Mouse (Mus musculus): ENCODE measurements around the gene Ifit1bl1. TPM values are rescaled to one million over a fixed set of nuclear protein-coding genes. Genes with fewer than 3 reads are reported as not detected.
"Not testable (repeated sequence)": the region's sequence is repeated elsewhere in the genome, so short reads cannot be mapped to it uniquely, and the experiment has no call there.

Gene Ifit1bl1
- polyA plus RNA-seq, 1 experiment from 2014 or later: 1.1 TPM

GRCm38 (mm10) chr19:34612243-34613001 is 10.7 kb upstream of the Ifit1bl1 start:
- ATAC-seq (ENCODE audit: low FRiP score, low read depth); H3K9ac ChIP-seq; H3K4me1 ChIP-seq (replicated peaks); H3K36me3 ChIP-seq; H3K4me3 ChIP-seq; H3K27me3 ChIP-seq; H3K27ac ChIP-seq (replicated peaks); H3K4me2 ChIP-seq; H3K9me3 ChIP-seq: not testable (repeated sequence)
- WGBS: 83% methylated on average over 6 of the region's 11 CpGs

- H3K4me2 ChIP-seq; H3K9ac ChIP-seq; H3K27me3 ChIP-seq; H3K4me3 ChIP-seq; H3K4me1 ChIP-seq (replicated peaks); ATAC-seq (ENCODE audit: low FRiP score, low read depth); H3K36me3 ChIP-seq; H3K27ac ChIP-seq (replicated peaks); H3K9me3 ChIP-seq: not testable (repeated sequence)
- WGBS: 84% methylated on average over 3 of the region's 3 CpGs
These were observed 8.4 kb upstream of the Ifit1bl1 start for GRCm38 (mm10) chr19:34610118-34610517.

GRCm38 (mm10) chr19:34607237-34608051 is 5.7 kb upstream of the Ifit1bl1 start, which contains the start of gene Ifit3b:
Ifit3b (plus strand) TSS chr19:34607970.
- 57% methylated on average over 4 of the region's 4 CpGs for WGBS
- ATAC-seq (ENCODE audit: low FRiP score, low read depth): peak; percentile 72
- not testable (repeated sequence) for H3K9ac ChIP-seq; H3K4me1 ChIP-seq (replicated peaks); H3K27ac ChIP-seq (replicated peaks); H3K4me3 ChIP-seq; H3K27me3 ChIP-seq; H3K4me2 ChIP-seq; H3K36me3 ChIP-seq; H3K9me3 ChIP-seq

GRCm38 (mm10) chr19:34605472-34605871 is 3.7 kb upstream of the Ifit1bl1 start:
- Histone ChIP-seq H3K27me3 (no peaks in the 10 kb centered on the region), H3K9ac (no peak overlapping the region), H3K4me1 (replicated peaks) (no peaks in the 10 kb centered on the region), H3K36me3 (no peaks in the 10 kb centered on the region), H3K4me3 (no peak overlapping the region), H3K4me2 (no peak overlapping the region), H3K9me3 (no peaks in the 10 kb centered on the region), H3K27ac (replicated peaks) (no peak overlapping the region)
- WGBS: 92% methylated on average over 3 of the region's 3 CpGs
- ATAC-seq (ENCODE audit: low FRiP score, low read depth): no peak

- not testable (repeated sequence) for H3K9me3 ChIP-seq; H3K4me3 ChIP-seq; H3K27me3 ChIP-seq; ATAC-seq (ENCODE audit: low FRiP score, low read depth); H3K4me2 ChIP-seq; H3K27ac ChIP-seq (replicated peaks); H3K4me1 ChIP-seq (replicated peaks); H3K36me3 ChIP-seq; H3K9ac ChIP-seq
These were observed 2.5 kb downstream of the Ifit1bl1 start for GRCm38 (mm10) chr19:34599250-34599649.

GRCm38 (mm10) chr19:34598341-34598740 is 3.4 kb downstream of the Ifit1bl1 start:
- Histone ChIP-seq H3K9ac (no peak overlapping the region), H3K4me3 (no peak overlapping the region), H3K9me3 (no peaks in the 10 kb centered on the region), H3K27ac (replicated peaks) (no peak overlapping the region), H3K4me2 (no peak overlapping the region), H3K27me3 (no peaks in the 10 kb centered on the region), H3K36me3 (no peaks in the 10 kb centered on the region), H3K4me1 (replicated peaks) (no peaks in the 10 kb centered on the region)
- ATAC-seq (ENCODE audit: low FRiP score, low read depth): peak; percentile 42; the same call in 1 of the 2 replicates
- 70% methylated on average over 2 of the region's 2 CpGs for WGBS

- Histone ChIP-seq H3K9ac (no peak overlapping the region), H3K27ac (replicated peaks) (no peak overlapping the region), H3K4me2 (no peak overlapping the region), H3K4me3 (no peak overlapping the region), H3K27me3 (no peaks in the 10 kb centered on the region), H3K9me3 (no peaks in the 10 kb centered on the region), H3K36me3 (no peaks in the 10 kb centered on the region), H3K4me1 (replicated peaks) (no peaks in the 10 kb centered on the region)
- no peak for ATAC-seq (ENCODE audit: low FRiP score, low read depth)
These were observed 4.9 kb downstream of the Ifit1bl1 start for GRCm38 (mm10) chr19:34596811-34597210.

- H3K9me3 ChIP-seq; H3K36me3 ChIP-seq; H3K9ac ChIP-seq; H3K27me3 ChIP-seq; H3K27ac ChIP-seq (replicated peaks); H3K4me2 ChIP-seq; ATAC-seq (ENCODE audit: low FRiP score, low read depth); H3K4me3 ChIP-seq; H3K4me1 ChIP-seq (replicated peaks): not testable (repeated sequence)
- 82% methylated on average over 3 of the region's 3 CpGs for WGBS
These were observed 7.2 kb downstream of the Ifit1bl1 start for GRCm38 (mm10) chr19:34594523-34594922.

GRCm38 (mm10) chr19:34593456-34593855 is 8.3 kb downstream of the Ifit1bl1 start:
- Histone ChIP-seq H3K9me3 (no peaks in the 10 kb centered on the region), H3K27me3 (no peaks in the 10 kb centered on the region), H3K4me1 (replicated peaks) (no peaks in the 10 kb centered on the region), H3K36me3 (no peaks in the 10 kb centered on the region), H3K27ac (replicated peaks) (no peak overlapping the region), H3K4me3 (no peak overlapping the region), H3K4me2 (no peak overlapping the region), H3K9ac (no peak overlapping the region)
- whole genome bisulfite sequencing: 93% methylated on average over 2 of the region's 2 CpGs
- ATAC-seq (ENCODE audit: low FRiP score, low read depth): no peak

- Histone ChIP-seq H3K4me2 (no peak overlapping the region), H3K4me1 (replicated peaks) (no peaks in the 10 kb centered on the region)
These were observed 12.8 kb downstream of the Ifit1bl1 start for GRCm38 (mm10) chr19:34588959-34589358.

GRCm38 (mm10) chr19:34587898-34588692 is 13.7 kb downstream of the Ifit1bl1 start:
- H3K4me3 ChIP-seq; H3K27me3 ChIP-seq; H3K4me2 ChIP-seq; ATAC-seq (ENCODE audit: low FRiP score, low read depth); H3K9ac ChIP-seq; H3K9me3 ChIP-seq; H3K27ac ChIP-seq (replicated peaks); H3K36me3 ChIP-seq; H3K4me1 ChIP-seq (replicated peaks): not testable (repeated sequence)
- WGBS: 89% methylated on average over 7 of the region's 12 CpGs

More at GRCm38 (mm10) chr19:34588959-34589358, 12.8 kb downstream of the Ifit1bl1 start:
- Histone ChIP-seq H3K36me3 (no peaks in the 10 kb centered on the region), H3K9ac (no peak overlapping the region), H3K27me3 (no peaks in the 10 kb centered on the region), H3K4me3 (no peak overlapping the region), H3K9me3 (no peaks in the 10 kb centered on the region), H3K27ac (replicated peaks) (no peak overlapping the region)
- ATAC-seq (ENCODE audit: low FRiP score, low read depth): no peak

Measured in hindbrain, embryonic 15.5 days (tissue).